Mouse (Mus musculus) 416B (cell line): Measurements from ENCODE around the gene Cenpo.

Experiments used
- DNase-seq: peaks from one replicate; pipeline ENCODE4 v3.0.0; 2011; ENCODE audit warnings: low read depth

The Cenpo gene

DNA sequence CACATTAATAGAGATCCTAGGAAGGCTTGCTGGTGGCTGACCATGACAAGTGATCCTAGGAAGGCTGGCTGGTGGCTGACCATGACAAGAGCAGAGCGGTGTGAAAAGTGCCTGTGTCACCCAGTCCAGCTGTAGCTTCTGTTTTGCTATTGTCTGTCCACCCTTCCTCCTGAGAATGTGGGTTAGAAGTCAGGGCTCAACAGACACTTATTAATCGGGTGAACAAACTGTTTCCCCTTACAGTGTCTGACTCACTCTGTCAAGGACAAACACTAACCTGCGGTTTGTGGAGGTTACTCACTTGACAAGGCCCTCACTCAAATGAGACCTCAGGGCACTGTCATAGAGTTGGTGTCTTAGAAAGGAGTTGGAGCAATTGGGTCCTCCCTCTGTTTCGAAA lies 35.4 kb downstream of the Cenpo start:
- peak; percentile 99 for DNase-seq

DNA sequence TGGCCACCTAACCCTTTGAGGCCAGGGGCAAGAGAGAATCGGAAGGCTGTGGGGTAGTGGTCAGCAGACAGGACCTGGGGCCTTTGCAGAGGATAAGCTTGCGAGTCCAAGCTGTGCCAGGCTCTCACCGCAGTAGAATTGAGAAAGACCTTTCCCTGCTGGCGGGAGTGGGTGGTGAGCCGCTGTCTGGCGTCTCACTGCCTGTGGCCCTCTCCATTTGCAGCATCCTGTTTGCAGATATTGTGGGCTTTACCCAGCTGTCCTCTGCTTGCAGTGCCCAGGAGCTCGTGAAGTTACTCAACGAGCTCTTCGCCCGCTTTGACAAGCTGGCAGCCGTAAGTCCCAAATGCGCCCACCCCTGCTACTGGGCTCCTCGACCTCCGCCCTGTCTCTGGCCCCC lies 39.5 kb downstream of the Cenpo start:
- DNase-seq = peak; percentile 60

DNA sequence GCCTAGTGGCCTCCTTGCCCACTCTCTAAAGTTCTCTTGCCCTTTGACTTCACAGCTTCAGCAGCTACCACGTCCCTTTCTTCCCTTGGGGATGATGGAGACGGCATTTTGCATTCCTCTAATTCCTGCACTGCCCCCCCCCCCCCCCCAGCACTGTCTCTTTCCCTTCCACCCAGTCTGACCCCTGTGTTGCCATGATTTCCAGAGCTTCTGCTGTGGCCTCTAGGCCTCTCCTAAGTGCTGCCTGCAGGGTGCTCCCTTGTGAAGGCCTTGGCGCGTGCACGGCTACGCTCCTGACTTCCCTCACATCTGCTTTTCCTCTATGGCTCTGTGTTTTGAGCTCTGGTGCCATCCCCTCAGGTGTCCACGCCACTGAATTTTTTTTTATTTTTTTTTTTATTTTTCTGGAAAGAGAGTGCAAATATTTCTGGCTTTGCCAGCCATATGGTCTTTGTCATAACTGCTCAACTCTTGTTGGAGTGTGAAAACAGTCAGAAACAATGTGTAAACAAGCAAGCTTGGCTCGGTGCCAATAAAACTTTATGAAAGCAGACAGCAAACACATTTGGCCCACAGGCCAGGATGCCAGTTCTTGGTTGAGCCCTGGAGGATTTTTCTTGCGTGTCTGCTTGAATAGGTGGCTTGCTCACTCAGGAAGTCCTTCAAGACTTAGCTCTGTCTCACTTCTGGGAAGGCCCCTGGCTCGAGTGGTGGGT lies 40.9 kb downstream of the Cenpo start:
- peak; percentile 23 for DNase-seq

DNA sequence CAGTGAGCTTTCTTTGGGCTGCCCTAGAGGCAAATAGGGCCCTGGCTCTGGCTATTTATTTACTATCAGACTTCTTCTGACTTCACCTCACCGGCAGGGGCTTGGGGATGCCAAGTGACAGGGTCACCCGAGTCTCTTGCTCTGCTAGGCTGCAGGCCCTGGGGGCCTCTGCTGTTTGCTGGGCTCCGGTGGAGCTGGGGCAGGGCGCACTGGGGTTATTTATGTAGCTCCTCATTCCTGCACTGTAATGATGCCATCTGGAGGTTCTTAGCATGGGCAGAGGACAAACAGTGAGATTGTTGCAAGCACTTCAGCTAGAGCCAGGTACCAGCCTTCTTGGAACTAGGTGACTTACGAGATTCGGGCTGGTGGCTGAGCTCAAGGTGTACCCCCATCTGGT lies 41.6 kb downstream of the Cenpo start:
- no peak for DNase-seq

DNA sequence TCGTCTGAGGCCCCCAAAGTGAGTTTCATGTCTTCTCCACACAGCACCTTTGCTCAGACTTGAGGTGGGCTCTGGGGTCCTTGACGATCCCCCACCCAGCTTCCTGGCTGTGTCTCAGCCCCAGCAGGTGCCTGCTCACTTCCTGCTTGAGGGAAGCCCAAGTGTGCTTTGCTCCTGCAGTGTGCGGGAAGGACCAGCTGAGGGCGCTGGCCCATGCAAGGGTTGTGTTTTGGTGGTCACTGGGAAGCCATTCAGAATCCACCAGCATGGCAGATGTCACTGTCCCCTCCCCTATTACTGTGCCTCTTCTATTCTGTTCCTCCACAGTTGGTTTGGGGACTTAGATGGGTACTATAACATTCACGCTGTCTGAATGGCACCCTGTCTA lies 45.0 kb downstream of the Cenpo start:
- peak; percentile 89 for DNase-seq

DNA sequence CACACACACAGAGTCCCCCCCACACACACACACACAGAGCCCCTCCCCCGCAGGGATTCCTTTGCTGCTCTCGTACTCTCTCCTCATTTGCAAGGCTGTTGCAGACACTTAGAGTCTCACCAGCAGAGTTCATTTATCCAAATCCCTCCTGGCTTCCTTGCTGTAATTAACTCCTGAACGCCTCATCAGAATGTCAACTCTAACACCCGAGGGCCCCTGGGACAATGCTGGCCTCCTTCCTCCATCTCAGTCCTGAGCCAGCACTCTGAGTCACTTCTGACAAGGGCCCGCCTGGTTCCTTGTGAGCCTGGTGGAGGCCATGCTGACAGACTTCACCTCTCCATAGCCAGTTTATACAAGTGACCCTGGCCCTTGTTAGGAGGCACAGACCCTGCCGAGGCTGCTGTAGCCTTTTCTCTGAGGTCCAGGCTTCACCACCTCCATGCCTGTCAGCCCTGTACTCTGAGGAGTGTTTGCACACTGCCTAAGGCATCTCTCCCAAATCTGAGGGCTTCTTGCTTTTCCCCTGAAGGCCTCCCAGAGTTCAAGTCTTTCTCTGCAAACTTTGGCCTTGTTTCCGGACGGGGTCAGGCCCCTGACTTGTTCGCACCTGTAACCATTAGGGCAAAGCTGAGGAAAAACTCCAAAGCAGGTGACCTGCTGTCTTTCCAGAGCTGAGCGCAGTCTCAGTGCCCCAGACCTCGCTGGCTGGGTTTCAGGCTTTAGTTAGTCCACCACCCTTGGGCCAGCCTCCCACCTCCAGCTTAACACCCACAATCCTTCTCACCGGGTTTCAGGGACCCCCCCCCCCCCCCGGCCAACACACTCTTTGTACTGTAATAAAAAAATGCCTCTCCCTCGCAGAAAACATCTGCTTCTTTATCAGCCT lies 45.7 kb downstream of the Cenpo start:
- peak; percentile 77 for DNase-seq

DNA sequence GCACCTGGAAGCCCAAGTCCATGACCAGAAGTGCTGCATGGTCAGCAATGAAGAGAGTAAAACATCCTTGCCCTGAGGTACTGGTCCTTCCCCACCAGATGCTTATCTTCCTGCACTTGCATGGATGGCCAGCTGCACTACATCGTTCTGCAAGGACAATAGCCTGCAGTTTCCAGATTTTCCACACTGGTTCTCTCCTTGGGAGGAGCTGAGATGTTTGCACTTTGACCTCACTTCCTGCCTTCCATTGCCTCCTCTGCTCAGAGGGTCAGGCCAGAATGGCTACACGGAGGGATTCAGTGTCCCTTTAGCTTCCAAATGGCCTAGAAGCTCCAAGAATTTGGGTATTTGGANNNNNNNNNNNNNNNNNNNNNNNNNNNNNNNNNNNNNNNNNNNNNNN lies 49.4 kb downstream of the Cenpo start:
- no peak for DNase-seq

DNA sequence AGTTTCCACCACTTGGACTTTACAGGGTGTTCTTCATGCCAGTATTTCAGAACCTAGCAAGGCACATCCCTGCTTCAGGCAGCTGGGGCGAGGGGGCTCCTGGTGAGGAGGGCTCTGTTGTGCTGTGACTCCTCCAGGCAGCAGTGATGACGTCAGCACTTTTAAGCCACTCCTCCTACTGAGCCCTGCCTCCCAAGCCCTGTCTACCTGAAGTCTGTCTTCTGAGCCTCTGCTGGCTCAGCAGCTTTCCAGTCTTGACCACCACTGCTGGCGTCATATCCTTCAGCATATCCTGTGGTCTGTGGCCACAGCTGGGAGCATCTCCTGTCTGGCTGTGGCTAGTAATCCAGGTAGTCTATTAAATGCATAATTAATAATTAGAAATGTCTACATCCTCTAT lies 53.6 kb downstream of the Cenpo start:
- peak; percentile 82 for DNase-seq

DNA sequence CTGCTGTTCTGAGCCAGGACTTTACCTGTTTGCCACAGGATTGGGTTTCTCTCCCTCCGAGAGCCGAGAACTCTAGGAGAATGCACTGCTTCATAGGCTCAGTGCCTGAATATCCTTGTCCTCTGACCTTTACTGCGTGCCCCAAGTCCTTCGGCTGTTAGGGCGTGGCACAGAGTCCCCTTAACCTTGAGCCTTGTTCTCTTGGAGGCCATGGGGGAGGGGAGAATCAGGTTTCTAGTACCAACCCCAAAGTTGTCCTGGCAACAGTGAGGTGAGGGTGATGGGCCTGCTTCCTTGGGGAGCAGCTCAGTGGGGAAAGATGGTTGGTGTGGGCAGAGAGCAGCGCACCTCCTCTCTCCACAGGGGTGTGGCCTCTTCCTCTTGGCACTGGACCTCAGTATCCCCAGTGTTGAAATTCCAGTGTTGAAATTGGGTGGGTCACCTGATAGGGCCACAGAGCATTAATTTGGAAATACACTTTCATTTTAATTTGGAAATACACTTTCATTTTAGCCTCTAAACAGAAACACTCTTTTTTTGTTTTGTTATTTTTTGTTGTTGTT lies 54.3 kb downstream of the Cenpo start:
- DNase-seq = peak; percentile 28

DNA sequence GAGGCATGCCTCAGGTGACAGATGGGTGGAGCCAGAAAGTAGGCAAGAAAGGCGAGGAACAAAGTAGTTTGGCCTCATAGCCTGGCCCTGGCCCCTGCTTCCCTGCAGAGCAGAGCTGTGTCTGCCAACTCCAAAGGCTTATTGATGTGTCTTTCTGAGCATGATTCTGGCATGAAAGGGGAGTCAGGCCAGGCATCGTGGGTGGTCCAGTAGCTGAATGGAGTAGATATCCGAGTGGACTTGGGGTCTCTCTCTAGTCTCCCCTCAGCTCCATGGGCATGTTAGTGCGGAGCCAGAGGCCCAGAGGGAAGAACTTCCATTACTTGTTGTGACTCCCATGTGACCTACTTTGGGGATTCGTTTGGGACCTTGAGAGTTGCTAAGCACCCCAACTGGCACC lies 55.3 kb downstream of the Cenpo start:
- no peak for DNase-seq

DNA sequence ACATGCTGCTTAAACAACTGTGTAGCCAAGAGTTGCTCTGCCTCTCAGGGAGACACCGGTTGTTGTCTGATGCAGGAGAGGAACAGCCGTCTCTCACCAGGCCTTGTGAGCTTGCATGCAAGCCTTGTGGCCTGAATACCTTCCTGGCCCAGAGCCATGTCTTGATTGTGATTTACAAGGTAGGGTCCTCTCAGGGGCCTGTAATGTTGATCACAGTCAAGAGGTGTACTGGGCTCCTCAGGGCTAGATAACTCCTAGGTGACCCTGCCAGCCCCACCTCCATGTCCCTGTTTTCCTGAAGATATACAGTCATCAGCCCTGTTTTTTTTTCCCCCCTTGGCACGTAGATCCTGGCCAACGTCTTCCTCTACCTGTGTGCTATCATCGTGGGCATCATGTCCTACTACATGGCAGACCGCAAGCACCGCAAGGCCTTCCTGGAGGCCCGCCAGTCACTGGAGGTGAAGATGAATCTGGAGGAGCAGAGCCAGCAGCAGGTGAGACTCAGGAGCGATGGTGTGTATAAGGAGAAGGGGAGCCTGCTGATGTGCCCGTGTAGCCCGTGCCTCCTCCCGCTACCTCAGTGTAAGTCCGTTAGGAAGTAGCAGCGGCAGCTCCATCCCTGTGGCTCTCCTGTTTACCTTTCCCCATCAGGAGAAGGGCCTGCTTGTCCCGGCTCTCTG lies 60.8 kb downstream of the Cenpo start:
- DNase-seq = no peak

DNA sequence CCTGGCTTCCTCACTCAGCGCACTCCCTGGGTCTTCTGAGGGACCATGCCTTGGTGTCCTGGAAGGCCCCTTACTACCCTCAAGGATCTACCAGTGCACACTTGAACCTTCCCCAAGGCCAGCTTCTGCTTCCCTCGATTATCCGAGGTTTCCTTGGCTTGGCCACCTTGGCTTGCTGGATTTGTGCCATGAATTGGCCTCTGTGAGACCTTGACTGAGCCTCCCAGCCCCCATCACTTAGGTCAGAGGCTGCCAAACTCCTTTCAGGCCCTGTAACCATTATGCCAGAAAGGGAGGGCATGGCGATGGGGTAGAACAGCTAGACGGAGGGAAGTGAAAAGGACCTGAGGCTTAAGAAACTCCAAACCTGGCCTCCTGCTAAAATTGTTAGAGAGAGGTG lies 64.5 kb downstream of the Cenpo start:
- no peak for DNase-seq

DNA sequence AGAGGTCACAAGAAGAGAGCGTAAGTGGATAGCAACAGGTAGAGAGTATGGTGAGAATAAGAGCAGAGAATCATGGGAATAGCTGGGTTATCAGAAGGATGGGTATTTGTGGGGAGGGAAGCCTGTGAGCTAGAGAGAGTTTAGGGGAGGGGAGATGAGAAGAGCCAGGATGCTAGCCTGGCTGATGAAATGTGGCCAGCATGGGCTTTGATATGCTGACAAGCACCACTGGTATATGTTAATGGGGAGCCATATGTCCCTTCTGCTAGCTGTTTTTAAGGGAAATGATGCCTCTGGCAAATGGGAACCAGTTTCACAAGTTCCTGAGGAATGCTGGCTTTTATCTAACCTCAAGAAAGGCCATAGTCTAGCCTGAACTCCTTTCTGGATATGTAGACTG lies 65.0 kb downstream of the Cenpo start:
- DNase-seq = no peak

DNA sequence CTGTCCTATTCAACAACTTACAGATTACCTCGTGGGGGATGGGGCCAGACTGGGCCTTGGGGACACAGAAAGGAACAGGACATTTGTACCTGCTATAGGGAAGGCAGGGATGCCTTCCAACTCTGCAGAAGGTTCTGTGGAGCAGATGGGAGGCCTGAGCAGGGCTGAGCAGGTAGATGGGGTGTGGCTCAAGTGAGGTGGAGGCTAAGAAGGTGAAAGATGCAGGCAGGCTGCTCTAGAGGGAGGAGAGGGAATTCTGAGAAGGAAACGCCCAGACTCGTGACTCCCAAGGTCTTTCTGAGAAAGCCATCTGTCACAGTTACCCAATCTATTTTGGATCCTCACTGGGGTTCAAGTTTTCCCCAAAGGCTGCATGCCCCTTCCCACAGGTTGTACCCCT lies 67.1 kb downstream of the Cenpo start:
- DNase-seq = no peak

DNA sequence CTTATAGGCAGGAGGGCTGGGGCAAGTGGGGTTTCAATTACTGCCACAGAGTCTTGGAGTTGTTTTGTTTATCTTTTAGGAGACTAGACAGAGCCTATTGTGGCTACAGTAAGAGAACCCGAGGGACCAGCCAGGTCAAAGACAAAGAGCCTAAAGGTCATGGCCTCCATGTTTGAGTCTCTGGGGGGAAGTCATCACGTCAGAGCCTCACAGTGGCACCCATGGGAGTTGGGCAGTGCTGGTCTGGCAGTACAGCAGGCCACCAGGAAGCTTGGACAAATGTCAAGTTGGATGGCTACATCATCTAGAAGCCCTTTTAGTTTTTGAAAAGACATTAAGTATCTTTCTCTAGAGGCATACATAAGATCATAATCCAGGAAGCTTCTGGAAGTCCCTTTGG lies 71.2 kb downstream of the Cenpo start:
- no peak for DNase-seq

DNA sequence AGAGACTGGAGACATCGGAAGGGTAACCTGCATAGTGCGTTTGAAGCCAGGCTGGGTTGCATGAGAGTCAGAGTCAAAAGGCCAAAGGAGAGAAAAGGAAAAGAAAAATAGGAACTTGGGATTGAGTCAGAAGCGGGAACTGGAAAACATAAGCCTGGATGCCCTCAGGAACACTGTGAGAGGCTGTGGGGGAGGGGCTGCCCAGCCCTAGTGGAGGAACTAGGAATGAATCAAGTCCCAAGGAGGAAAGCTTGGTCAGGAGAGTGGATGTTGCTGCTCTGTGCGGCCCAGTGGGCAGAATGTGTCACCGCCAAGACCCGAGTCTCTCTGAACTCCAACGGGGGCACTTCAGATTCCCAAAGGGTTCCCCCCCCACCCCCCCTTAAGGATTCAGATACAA lies 73.8 kb downstream of the Cenpo start:
- no peak for DNase-seq

DNA sequence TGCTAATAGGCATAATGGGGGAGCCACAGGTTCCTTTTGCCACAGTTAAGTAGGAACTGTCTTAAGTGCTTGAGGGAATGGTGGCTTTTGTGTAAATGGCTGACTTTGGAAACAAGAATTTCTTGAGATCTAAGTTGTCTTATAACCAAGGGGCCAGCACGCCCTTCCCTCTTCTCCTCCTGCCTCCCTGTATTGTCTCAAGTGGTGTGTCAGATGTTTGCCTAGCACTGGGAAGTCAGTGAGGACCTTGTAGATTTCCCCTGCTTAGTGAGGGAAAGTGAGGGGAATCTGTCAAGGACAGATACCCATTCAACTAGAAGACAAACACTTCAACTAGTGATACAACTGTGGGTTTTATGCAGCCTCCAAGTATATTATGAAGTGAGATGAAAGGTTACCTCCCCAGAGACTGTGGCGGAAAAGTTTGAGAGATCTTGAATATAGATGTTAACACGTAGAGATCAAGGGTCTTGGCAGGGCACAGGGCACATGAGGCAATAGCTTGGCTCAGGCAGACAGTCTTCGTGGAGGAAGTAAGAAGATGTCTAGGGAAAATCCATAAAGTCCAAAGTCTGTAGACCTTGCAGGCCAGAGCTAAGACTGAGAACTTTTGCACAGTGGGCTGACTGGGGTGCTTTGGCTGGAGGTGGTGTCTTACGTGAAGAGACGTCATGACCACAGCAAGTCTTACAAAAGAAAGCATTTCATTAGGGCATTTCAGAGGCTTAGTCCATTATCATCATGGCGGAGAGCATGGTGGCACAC lies 75.0 kb downstream of the Cenpo start:
- DNase-seq = no peak

DNA sequence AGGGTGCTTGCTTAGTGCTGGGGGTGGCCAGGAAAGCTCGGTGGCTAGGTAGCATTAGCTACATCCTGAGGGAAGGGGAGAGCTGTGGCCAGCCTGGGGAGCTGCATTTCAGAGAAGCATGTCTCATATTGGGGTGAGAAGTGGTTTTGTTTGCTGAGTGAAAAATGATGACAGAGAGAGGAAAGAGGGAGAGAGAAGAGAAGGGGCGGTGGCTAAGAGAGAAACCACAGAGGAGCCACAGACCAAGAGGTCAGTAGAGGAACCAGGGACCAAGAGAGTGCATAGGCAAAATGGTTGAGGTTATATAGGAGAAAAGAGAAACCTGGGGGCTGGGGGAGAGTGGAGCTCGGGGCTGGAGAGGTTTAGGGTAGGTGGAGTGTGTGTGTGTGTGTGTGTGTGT lies 75.9 kb downstream of the Cenpo start:
- DNase-seq = peak; percentile 69

DNA sequence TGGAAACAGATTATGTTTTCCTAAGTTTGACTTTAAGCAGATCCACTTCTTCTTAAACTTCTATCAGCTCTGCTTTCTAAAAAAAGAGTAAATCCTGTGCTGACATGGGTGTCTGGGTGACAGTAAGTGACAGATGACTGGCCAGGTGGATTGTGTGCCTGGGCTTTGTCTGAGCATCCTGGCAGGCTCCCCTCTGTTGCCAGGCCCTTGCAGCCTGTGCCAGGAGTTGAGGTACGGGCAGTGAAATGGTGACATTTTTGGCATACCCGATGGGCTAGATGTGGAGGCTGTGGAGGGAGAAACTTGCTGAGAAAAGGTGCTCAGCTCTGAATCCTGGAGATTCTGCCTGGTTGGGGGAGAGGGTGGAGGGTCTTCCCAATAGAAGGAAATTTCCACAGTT lies 76.6 kb downstream of the Cenpo start:
- DNase-seq = no peak

DNA sequence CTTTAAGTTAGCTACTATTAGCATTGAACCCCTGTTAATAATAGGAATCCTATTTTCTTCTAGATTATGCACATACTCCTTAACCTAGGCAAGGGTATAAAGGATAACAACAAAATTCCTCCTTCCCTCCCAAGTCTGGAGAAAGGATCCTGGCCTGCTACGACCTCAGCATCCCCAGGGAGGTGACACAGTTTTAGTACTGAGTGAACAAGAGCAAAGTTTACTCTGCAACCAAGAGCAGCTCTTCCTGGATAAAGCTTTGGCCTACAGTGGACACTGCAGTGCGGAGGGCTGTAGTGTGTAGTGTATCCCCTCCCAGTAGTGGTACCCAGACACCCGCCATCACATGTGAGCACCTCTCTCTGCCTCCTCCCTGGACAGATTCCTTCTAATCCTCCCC lies 82.1 kb downstream of the Cenpo start:
- DNase-seq = no peak

DNA sequence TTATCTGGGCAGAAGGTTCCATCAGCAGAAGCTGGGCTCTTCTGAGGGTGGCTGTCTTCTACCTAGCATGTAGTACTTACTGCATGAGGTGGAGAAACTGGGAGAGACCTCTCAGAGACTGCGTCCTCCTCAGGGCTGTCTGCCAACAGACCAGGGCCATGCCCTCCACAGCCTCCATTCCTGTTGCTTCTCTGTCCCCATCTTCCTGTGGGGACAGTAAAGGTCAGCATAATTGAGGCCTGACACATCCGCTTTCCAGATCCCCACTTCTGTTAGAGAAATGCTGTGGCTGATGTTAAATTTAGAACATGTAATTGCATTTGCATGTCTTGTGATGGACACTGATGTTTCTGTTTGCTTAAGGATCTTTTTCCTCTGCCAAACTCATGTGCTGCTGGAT lies 83.2 kb downstream of the Cenpo start:
- no peak for DNase-seq
